Mouse (Mus musculus): ENCODE results near the gene Noxred1. TPM values are rescaled to one million over a fixed set of nuclear protein-coding genes. Genes with fewer than 3 reads are reported as not detected.

The Noxred1 gene
- 0.52 TPM for polyA plus RNA-seq (2014; fragmentation: Illumina TruSeq; extraction: RNeasy Lipid Tissue Mini Kit (QIAGEN cat#74804); ENCODE audit: low read depth, low replicate concordance)

DNA sequence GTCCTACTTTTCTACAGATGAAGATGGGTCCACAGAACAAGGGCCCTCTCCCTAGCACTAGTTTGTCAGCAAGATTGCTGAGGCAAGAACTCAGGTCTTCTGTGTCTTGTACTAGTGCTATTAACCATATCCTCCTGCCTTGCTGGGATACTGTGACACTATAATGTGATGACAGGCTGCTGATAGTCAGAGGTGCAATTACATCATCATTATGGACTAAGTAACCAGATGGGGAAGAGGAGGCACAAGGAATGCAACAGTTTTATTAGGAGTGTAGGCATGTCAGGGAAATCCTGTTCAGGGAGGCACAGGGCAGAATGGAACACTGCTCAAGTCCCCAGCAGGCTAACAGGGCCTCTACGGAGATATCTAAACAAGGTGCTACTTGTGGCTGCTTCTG lies at the start of gene Noxred1:
Gene Noxred1, minus strand, starts transcription at position 101 of the 400 bp plus-strand sequence.

DNA sequence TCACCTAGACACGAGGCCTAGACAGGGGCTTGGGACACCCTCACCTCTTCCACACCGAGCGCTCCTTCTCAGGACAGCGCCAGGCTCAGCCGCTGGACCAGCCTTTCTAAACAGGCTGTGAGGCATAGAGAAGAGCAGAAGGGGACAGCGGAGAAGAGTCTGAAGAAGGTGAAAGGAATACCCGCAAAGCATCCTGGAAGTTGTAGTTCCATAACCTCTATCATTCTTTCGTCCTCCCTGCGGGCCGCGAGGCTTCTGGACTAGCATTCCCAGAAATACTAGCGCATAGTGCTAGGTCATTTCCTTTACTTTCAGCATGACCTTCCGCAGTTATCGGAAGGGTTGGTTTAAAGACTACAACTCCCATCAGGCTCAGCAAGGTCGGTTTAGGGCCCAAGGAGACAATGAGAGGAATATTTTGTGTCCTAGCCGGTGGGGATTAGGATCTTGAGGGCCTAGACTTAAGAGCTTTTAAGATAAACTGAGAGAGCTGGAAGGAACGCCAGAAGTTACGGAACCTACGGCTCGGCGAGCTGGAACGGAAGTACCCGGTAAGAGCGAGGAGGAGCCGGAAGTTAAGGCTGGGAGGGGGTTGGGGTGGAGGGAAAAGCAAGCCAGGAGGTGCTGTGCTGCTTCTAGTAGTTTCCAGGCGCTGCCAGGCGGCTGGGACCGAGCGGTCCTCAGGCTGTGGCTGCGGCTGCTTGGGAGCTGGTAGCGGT lies 27.7 kb upstream of the Noxred1 start, which contains the start of the genes Vipas39 and Ahsa1:
Gene Vipas39, minus strand, starts transcription at position 149 of the 719 bp plus-strand sequence.
Gene Ahsa1, plus strand, starts transcription at position 372 of the 719 bp plus-strand sequence.

DNA sequence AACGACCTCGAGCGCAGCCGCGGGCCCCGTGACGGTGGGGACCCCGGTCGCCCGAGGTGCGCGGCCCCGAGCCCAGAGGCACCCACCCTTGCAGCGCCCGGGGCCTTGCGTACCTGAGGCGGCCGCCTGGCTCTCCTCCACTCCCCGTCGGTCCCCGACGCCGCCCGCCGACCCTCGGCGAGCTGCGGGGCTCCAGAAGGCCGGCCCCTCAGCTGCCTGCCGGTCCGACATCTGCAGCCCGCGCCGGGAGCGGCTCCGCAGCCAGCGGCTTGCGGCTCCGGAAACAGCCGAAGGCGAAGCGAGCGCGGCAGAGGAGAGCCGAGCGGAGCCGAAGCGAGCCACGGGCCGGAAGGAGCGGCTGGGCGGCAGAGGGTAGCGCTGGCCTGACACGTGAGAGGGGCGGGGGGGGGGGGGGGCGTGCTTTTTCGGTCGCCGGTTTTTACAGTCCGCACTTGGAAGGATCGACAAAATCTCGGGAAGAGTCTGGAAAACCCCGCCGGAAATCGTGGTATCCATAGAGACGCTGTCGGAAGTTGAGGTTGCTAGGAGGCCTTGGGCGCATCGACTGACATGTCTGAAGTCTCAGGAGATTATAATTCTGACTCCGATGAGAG lies 38.5 kb downstream of the Noxred1 start, which contains the start of gene Tmed8:
Gene Tmed8, minus strand, starts transcription at position 482 of the 614 bp plus-strand sequence.

DNA sequence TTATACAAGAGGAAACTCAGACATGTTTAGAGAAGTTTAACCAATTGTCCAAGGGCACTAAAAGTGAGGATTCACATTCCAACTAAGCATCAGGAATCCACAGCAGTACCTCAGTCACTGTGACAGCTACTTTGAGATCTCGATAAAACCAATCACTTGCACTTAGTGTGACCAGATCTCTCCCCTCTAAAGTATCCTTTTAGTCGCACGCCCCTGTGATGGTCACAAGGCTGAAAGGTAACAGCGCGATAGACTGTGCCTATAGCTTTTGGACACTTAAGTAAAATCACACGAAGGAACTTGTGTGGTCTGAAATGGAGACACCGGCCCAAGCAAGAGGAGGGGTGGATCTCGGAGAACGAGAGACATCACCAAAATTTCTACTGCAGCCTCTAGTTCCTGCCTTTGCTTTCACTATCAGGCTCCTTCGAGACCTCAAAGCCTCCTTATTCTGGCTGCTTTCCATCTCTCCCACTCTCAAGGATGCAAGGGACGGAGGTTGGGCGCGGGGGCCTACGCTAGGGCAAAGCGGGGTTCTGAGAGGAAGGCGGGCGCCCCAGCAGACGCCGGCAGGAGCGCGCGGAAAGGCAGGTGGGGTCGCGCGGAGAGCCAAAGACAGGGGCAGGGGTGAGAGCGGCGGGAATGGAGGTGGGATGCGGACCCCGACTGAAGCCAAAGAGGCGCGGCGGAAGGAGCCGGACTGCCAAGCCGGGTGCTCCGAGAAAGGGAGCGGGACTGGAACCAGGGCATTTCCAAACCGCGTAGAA lies 39.1 kb downstream of the Noxred1 start, which contains the start of gene Samd15:
Gene Samd15, plus strand, starts transcription at position 518 of the 767 bp plus-strand sequence.

Other genes starting within 250 kb of the Noxred1 start
- 1.0 TPM for gene Zdhhc22, start 248.3 kb downstream of the Noxred1 start, polyA plus RNA-seq (2014; fragmentation: Illumina TruSeq; extraction: RNeasy Lipid Tissue Mini Kit (QIAGEN cat#74804); ENCODE audit: low read depth, low replicate concordance)
- gene Tmem63c, start 217.4 kb downstream of the Noxred1 start, polyA plus RNA-seq (2014; fragmentation: Illumina TruSeq; extraction: RNeasy Lipid Tissue Mini Kit (QIAGEN cat#74804); ENCODE audit: low read depth, low replicate concordance) = 0.17 TPM
- gene Ngb, start 136.2 kb downstream of the Noxred1 start, polyA plus RNA-seq (2014; fragmentation: Illumina TruSeq; extraction: RNeasy Lipid Tissue Mini Kit (QIAGEN cat#74804); ENCODE audit: low read depth, low replicate concordance) = 0.47 TPM
- gene Gstz1, start 91.6 kb downstream of the Noxred1 start, polyA plus RNA-seq (2014; fragmentation: Illumina TruSeq; extraction: RNeasy Lipid Tissue Mini Kit (QIAGEN cat#74804); ENCODE audit: low read depth, low replicate concordance) = 116 TPM
- gene Pomt2, start 90.8 kb downstream of the Noxred1 start, polyA plus RNA-seq (2014; fragmentation: Illumina TruSeq; extraction: RNeasy Lipid Tissue Mini Kit (QIAGEN cat#74804); ENCODE audit: low read depth, low replicate concordance) = 10.5 TPM
- gene Samd15, start 39.0 kb downstream of the Noxred1 start, polyA plus RNA-seq (2014; fragmentation: Illumina TruSeq; extraction: RNeasy Lipid Tissue Mini Kit (QIAGEN cat#74804); ENCODE audit: low read depth, low replicate concordance) = 2.5 TPM
- 54.9 TPM for gene Tmed8, start 38.3 kb downstream of the Noxred1 start, polyA plus RNA-seq (2014; fragmentation: Illumina TruSeq; extraction: RNeasy Lipid Tissue Mini Kit (QIAGEN cat#74804); ENCODE audit: low read depth, low replicate concordance)
- 22.5 TPM for gene Vipas39, start 27.5 kb upstream of the Noxred1 start, polyA plus RNA-seq (2014; fragmentation: Illumina TruSeq; extraction: RNeasy Lipid Tissue Mini Kit (QIAGEN cat#74804); ENCODE audit: low read depth, low replicate concordance)
- 198 TPM for gene Ahsa1, start 27.7 kb upstream of the Noxred1 start, polyA plus RNA-seq (2014; fragmentation: Illumina TruSeq; extraction: RNeasy Lipid Tissue Mini Kit (QIAGEN cat#74804); ENCODE audit: low read depth, low replicate concordance)
- not detected for gene Ism2, start 61.0 kb upstream of the Noxred1 start, polyA plus RNA-seq (2014; fragmentation: Illumina TruSeq; extraction: RNeasy Lipid Tissue Mini Kit (QIAGEN cat#74804); ENCODE audit: low read depth, low replicate concordance)
- gene Sptlc2, start 149.6 kb upstream of the Noxred1 start, polyA plus RNA-seq (2014; fragmentation: Illumina TruSeq; extraction: RNeasy Lipid Tissue Mini Kit (QIAGEN cat#74804); ENCODE audit: low read depth, low replicate concordance) = 359 TPM
- gene Slirp, start 205.2 kb upstream of the Noxred1 start, polyA plus RNA-seq (2014; fragmentation: Illumina TruSeq; extraction: RNeasy Lipid Tissue Mini Kit (QIAGEN cat#74804); ENCODE audit: low read depth, low replicate concordance) = 171 TPM
- gene Alkbh1, start 205.3 kb upstream of the Noxred1 start, polyA plus RNA-seq (2014; fragmentation: Illumina TruSeq; extraction: RNeasy Lipid Tissue Mini Kit (QIAGEN cat#74804); ENCODE audit: low read depth, low replicate concordance) = 20.1 TPM
- 102 TPM for gene Snw1, start 233.5 kb upstream of the Noxred1 start, polyA plus RNA-seq (2014; fragmentation: Illumina TruSeq; extraction: RNeasy Lipid Tissue Mini Kit (QIAGEN cat#74804); ENCODE audit: low read depth, low replicate concordance)